Mouse (Mus musculus) cortical plate, adult 2 months (tissue): ENCODE measurements around the gene Ofcc1.

ENCODE experiments used
- CTCF ChIP-seq: fragments of 200-500 bp; IDR thresholded peaks from 2 replicates; pipeline ENCODE4 v1.5.1; 2011; ENCODE audit warnings: mild to moderate bottlenecking, control low read depth, low read length; ENCODE audit not compliant: insufficient read depth; ENCODE audit errors: extremely low read depth
- POLR2A ChIP-seq: fragments of 200-500 bp; IDR thresholded peaks from 2 replicates; pipeline ENCODE4 v1.6.1; 2011; ENCODE audit warnings: mild to moderate bottlenecking, low read length, control low read depth; ENCODE audit not compliant: insufficient read depth; ENCODE audit errors: extremely low read depth

GRCm38 (mm10) chr13:40028827-40029226, 332.4 kb downstream of the Ofcc1 start:
- TF ChIP-seq CTCF (no peak), POLR2A (no peak)
